Mouse (Mus musculus): Measurements from ENCODE around the gene Nln. TPM values are rescaled to one million over a fixed set of nuclear protein-coding genes. Genes with fewer than 3 reads are reported as not detected.

The Nln gene
- polyA plus RNA-seq, 1 experiment from 2014 or later = 26.0 TPM

Other genes with a start within 250 kb of the Nln start
- gene Erbin, start 189.1 kb downstream of the Nln start, polyA plus RNA-seq (2016; fragmentation: Nextera tagmentation; extraction: Ambion mirVana) = 17.5 and 19.0 TPM in 2 replicates
- gene Sgtb, start 127 bp upstream of the Nln start, polyA plus RNA-seq (2016; fragmentation: Nextera tagmentation; extraction: Ambion mirVana) = 26.4 and 28.1 TPM in 2 replicates
- 77.3 and 78.1 TPM in 2 replicates for gene Trappc13, start 68.9 kb upstream of the Nln start, polyA plus RNA-seq (2016; fragmentation: Nextera tagmentation; extraction: Ambion mirVana)
- 25.2 and 28.4 TPM in 2 replicates for gene Trim23, start 69.2 kb upstream of the Nln start, polyA plus RNA-seq (2016; fragmentation: Nextera tagmentation; extraction: Ambion mirVana)
- 39.1 and 41.5 TPM in 2 replicates for gene Cenpk, start 119.0 kb upstream of the Nln start, polyA plus RNA-seq (2016; fragmentation: Nextera tagmentation; extraction: Ambion mirVana)
- 11.7 and 12.3 TPM in 2 replicates for gene Ppwd1, start 119.2 kb upstream of the Nln start, polyA plus RNA-seq (2016; fragmentation: Nextera tagmentation; extraction: Ambion mirVana)
- gene Adamts6, start 178.2 kb upstream of the Nln start, polyA plus RNA-seq (2016; fragmentation: Nextera tagmentation; extraction: Ambion mirVana) = 2.1 TPM in 2 replicates